Mouse (Mus musculus) limb, embryonic 13.5 days (tissue): Measurements from ENCODE around the gene Exoc4. TPM values are rescaled to one million over a fixed set of nuclear protein-coding genes. Genes with fewer than 3 reads are reported as not detected.

Source experiments
- ATAC-seq: fragments of 200-750 bp; cut with Nextera tagmentation; 2 replicates; pipeline ENCODE4 v1.8.0; 2017; ENCODE audit warnings: low read depth, moderate number of reproducible peaks, moderate TSS enrichment; ENCODE audit not compliant: low FRiP score
- H3K27ac ChIP-seq: fragments of 300-500 bp; sonication (generic); 2 replicates; pipeline ENCODE4 v1.5.1; 2015; ENCODE audit warnings: inconsistent platforms, mild to moderate bottlenecking, moderate library complexity
- H3K27me3 ChIP-seq: fragments of 300-500 bp; sonication (generic); 2 replicates; pipeline ENCODE4 v1.6.1; 2015; ENCODE audit warnings: mild to moderate bottlenecking, inconsistent platforms
- H3K36me3 ChIP-seq: fragments of 300-500 bp; sonication (generic); 2 replicates; pipeline ENCODE4 v1.6.1; 2015; ENCODE audit warnings: inconsistent platforms, mild to moderate bottlenecking, moderate library complexity
- H3K4me1 ChIP-seq: fragments of 300-500 bp; sonication (generic); 2 replicates; pipeline ENCODE4 v1.6.1; 2015; ENCODE audit warnings: inconsistent platforms
- H3K4me2 ChIP-seq: fragments of 300-500 bp; sonication (generic); replicated peaks from 2 replicates; pipeline ENCODE4 v1.6.1; 2015; ENCODE audit warnings: inconsistent platforms, mild to moderate bottlenecking, moderate library complexity
- H3K4me3 ChIP-seq: fragments of 300-500 bp; sonication (generic); 2 replicates; pipeline ENCODE4 v1.5.1; 2015; ENCODE audit warnings: moderate library complexity, mild to moderate bottlenecking, inconsistent platforms
- H3K9ac ChIP-seq: fragments of 300-500 bp; sonication (generic); 2 replicates; pipeline ENCODE4 v1.6.1; 2015; ENCODE audit warnings: mild to moderate bottlenecking, inconsistent platforms
- H3K9me3 ChIP-seq: fragments of 300-500 bp; sonication (generic); 2 replicates; pipeline ENCODE4 v1.6.1; 2016; ENCODE audit warnings: inconsistent platforms
- WGBS: fragments of 180-500 bp; shearing (Covaris S2); methylation state at CpG from one replicate; pipeline ENCODE4 v1.1.7; 2015; 5-methylcytosine and 5-hydroxymethylcytosine counted together
- polyA plus RNA-seq: library from polyadenylated mRNA; unstranded; fragments of >200 nt; fragmentation: Nextera tagmentation; extraction: Ambion mirVana; gene quantifications from 2 replicates; pipeline ENCODE4 v1.2.1, GENCODE M21; 2015

Exoc4 gene
- polyA plus RNA-seq, 1 experiment from 2014 or later: 45.2 TPM

DNA sequence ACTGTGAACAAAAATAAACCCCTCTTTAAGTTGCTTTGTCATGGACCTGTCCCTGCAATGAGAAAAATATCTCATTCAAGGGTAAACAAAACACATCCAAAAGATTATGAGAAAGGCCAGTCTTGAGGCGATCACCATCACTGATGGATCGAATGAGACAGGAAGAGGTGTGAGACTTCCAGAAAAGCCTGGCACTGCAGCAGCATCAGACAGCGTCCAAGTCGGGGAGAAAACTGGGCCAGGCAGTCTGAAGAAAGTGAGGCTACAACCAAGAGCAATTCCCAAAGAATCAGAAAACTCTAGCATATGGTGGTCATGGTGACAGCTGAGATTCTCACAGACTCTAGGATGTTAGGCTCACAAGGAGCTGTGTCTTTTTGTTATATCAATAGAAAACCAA, 689.0 kb downstream of the Exoc4 start:
- H3K4me1 ChIP-seq: peaks cover 6% of the 10 kb centered on the region; the same call in 1 of the 2 replicates
- no peaks in the 10 kb centered on the region for H3K27me3 ChIP-seq
- H3K36me3 ChIP-seq: no peaks in the 10 kb centered on the region
- WGBS: 93% methylated on average over 4 of the region's 4 CpGs
- no peak overlapping the region for H3K4me2 ChIP-seq
- H3K4me3 ChIP-seq: no peak overlapping the region
- H3K9ac ChIP-seq: no peak overlapping the region
- no peak overlapping the region for H3K27ac ChIP-seq
- H3K9me3 ChIP-seq: no peaks in the 10 kb centered on the region
- no peak for ATAC-seq

DNA sequence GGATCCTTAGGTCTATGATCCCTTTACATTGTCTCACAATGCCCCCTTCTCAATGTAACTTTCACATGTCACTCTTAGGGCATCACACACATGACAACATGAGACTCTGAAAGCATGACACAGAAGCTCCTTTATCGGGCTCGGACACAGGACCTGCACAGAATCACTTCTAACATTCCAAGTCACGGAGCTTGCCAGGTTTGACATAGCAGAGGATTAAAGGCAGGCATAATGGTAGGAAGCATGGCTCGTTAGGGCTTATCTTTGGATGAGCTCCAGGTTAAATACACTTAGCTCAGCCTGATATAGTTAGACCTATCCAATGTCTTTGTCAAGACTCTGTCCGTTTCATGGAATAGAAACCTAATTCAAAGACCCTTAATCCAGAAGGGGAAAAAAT, 690.3 kb downstream of the Exoc4 start:
- no peak overlapping the region for H3K4me3 ChIP-seq
- no peaks in the 10 kb centered on the region for H3K9me3 ChIP-seq
- peaks cover 6% of the 10 kb centered on the region; the same call in 1 of the 2 replicates for H3K4me1 ChIP-seq
- ATAC-seq: no peak
- no peak overlapping the region for H3K9ac ChIP-seq
- no peaks in the 10 kb centered on the region for H3K36me3 ChIP-seq
- no peak overlapping the region for H3K4me2 ChIP-seq
- H3K27me3 ChIP-seq: no peaks in the 10 kb centered on the region
- WGBS: 73% methylated on average over 5 of the region's 5 CpGs
- no peak overlapping the region for H3K27ac ChIP-seq

DNA sequence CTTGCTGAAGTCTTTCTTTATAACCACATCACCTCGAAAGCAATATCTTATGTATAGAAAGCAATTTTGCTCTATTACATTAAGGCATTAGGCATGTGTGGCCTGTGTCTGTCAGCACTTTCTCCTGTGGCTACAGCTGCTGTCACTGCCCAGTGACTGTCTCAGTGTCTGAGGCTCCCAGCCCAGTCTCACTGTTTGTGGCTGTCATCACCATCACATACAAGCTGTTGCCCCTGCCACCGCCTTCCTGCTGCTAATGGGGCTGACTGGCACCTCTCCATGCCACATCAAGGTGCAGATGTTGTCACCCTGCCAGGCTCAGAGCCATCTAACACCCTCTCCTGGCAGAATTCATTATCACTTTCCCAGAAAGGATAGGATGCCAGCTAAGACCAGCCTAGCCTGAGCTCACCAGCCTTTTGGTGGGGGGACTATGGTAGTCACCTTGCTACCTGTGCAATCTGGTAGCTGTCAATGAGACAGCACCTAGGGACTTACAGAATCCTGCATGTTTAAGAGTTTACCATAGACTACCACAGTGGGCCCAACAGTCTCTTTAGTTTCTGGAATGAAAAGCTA, 698.1 kb downstream of the Exoc4 start:
- Histone ChIP-seq H3K4me3 (no peak overlapping the region), H3K9ac (no peak overlapping the region), H3K36me3 (no peaks in the 10 kb centered on the region), H3K27me3 (no peaks in the 10 kb centered on the region), H3K27ac (no peak overlapping the region), H3K9me3 (no peaks in the 10 kb centered on the region), H3K4me2 (no peak overlapping the region), H3K4me1 (no peaks in the 10 kb centered on the region)
- ATAC-seq: no peak
- WGBS: 66% methylated on average over 2 of the region's 2 CpGs

DNA sequence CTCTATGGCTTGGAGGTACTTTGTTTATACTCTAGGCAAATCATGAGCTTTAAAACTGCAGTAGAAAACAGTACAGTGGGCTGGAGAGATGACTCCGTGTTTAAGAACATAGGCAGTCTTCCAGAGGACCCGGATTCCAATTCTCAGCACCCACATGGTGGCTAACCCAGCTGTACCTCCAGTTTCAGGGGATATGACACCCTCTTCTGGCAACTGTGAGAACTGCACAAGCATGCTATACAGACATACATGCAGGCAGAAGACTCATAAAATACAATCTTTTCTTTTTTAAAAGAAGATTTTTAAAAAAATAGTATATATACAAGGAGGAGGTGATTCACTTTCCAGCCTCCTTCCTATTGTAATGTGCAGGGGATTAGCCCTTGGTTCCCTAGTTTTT, 701.2 kb downstream of the Exoc4 start:
- Histone ChIP-seq H3K4me3 (no peak overlapping the region), H3K27me3 (no peaks in the 10 kb centered on the region), H3K27ac (no peak overlapping the region), H3K9me3 (no peaks in the 10 kb centered on the region), H3K4me2 (no peak overlapping the region), H3K36me3 (no peaks in the 10 kb centered on the region), H3K4me1 (no peaks in the 10 kb centered on the region), H3K9ac (no peak overlapping the region)
- ATAC-seq: no peak
- WGBS: 95% methylated on average over 2 of the region's 2 CpGs

DNA sequence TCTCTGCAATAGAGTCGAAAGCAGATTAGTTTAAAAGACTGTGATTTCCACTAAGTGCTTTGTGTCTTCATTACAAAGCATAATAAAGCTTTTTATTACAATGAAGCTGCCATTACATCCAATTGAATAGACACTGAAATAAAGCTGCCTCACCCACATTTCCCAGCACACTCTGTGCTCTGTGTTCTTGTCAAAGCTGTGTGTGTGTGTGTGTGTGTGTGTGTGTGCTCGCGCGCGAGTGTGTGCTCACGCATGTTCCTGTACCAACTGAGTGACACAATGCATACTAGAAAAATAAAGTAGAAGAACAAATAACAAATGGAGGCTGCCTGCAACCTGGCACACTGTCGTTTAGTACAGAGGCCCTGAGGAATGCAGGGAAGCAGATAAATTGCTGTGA, 706.6 kb downstream of the Exoc4 start:
- H3K4me3 ChIP-seq: no peak overlapping the region
- H3K9me3 ChIP-seq: no peaks in the 10 kb centered on the region
- H3K4me1 ChIP-seq: no peaks in the 10 kb centered on the region
- WGBS: 84% methylated on average over 7 of the region's 7 CpGs
- H3K27me3 ChIP-seq: no peaks in the 10 kb centered on the region
- no peak overlapping the region for H3K27ac ChIP-seq
- no peak overlapping the region for H3K4me2 ChIP-seq
- H3K36me3 ChIP-seq: no peaks in the 10 kb centered on the region
- no peak for ATAC-seq
- H3K9ac ChIP-seq: no peak overlapping the region

DNA sequence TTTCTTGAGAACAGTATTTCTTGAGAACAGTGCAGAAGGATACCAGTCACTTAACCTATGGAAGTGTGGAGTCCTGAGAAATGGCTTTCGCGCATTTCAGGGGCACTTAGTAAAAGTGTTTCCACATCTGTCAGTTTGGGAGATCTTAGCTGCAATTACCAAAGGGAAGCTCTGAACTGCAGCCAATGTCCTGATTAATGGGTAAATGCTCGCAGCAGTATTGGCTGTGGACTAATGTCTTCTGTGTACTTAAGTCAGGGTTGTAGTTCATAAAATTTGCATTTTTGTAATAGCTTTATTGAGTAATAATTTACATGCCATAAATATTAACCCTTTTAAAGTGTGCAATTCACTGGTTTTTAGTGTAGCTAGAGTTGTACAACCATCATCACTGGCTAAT, 709.4 kb downstream of the Exoc4 start:
- Histone ChIP-seq H3K9me3 (no peaks in the 10 kb centered on the region), H3K27me3 (no peaks in the 10 kb centered on the region), H3K4me2 (no peak overlapping the region), H3K27ac (no peak overlapping the region), H3K36me3 (no peaks in the 10 kb centered on the region), H3K9ac (no peak overlapping the region), H3K4me1 (no peaks in the 10 kb centered on the region), H3K4me3 (no peak overlapping the region)
- no peak for ATAC-seq
- WGBS: 54% methylated on average over 3 of the region's 3 CpGs

DNA sequence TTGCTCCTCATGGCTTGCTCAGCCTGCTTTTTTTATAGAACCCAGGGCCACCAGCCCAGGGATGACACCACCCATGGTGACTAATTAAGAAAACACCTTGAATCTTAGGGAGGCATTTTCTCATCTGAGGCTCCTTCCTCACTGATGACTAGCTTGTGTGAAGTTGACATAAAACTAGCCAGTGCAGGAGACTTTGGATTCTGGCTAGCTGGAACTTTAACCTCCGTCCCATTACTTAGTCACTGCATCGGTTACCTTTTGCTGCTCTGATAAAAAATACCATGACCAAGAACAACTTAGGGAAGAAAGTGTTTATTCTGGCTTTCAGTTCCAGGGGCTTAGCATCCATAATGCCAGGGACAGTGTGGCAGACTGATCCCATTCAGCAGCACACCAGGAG, 711.9 kb downstream of the Exoc4 start:
- Histone ChIP-seq H3K4me2 (no peak overlapping the region), H3K27ac (no peak overlapping the region), H3K27me3 (no peaks in the 10 kb centered on the region), H3K36me3 (no peaks in the 10 kb centered on the region), H3K4me1 (peaks cover 5% of the 10 kb centered on the region), H3K4me3 (no peak overlapping the region), H3K9me3 (no peaks in the 10 kb centered on the region), H3K9ac (no peak overlapping the region)
- no peak for ATAC-seq
- WGBS: 93% methylated on average over 2 of the region's 2 CpGs

DNA sequence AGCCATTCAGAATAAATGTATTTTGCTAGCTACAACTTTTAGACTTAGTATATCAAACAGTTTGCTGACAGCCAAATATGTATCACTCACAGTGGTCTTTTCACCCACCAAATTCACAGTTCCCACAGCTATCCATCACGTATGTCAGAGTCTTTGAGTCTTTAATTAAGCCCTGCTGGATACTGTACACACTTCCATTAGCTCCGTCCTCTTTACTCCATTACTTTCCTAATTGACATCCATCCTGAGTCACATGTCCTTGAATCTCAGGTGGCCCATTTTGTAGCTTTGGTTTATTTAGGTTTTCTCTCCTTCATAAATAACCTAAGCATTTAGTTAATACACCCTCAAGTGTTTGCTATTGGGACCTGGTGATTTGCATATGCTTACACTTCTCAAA, 714.2 kb downstream of the Exoc4 start:
- Histone ChIP-seq H3K9me3 (no peaks in the 10 kb centered on the region), H3K36me3 (no peaks in the 10 kb centered on the region), H3K4me1 (peaks cover 10% of the 10 kb centered on the region), H3K4me3 (no peak overlapping the region), H3K9ac (no peak overlapping the region), H3K27me3 (no peaks in the 10 kb centered on the region), H3K4me2 (no peak overlapping the region), H3K27ac (no peak overlapping the region)
- no peak for ATAC-seq
- 46% methylated on average over 2 of the region's 2 CpGs for WGBS

DNA sequence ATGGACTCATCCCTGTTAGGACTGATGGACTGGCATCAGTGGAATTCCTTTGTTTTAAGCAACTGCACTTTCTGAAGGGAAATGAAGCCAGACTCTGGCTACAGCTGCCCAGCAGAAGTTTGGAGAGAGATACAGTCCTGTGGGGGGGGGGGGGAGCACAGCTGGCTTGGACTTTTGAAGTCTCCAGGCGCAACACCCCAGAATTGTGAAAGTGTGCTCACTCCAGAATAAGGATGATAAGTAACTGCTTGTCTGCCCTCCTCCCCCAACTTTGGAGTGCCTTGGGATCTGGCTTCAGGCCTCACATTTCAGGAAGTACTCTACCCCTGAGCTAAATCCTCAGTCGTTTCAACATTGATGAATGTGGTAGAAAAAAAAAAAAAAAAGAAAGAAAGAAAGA, 716.7 kb downstream of the Exoc4 start:
- H3K27ac ChIP-seq: no peak overlapping the region
- 18% methylated on average over 2 of the region's 2 CpGs for WGBS
- ATAC-seq: no peak
- no peaks in the 10 kb centered on the region for H3K27me3 ChIP-seq
- no peaks in the 10 kb centered on the region for H3K9me3 ChIP-seq
- peaks cover 20% of the 10 kb centered on the region for H3K4me1 ChIP-seq
- H3K4me3 ChIP-seq: no peak overlapping the region
- H3K36me3 ChIP-seq: no peaks in the 10 kb centered on the region
- no peak overlapping the region for H3K9ac ChIP-seq
- H3K4me2 ChIP-seq: no peak overlapping the region

DNA sequence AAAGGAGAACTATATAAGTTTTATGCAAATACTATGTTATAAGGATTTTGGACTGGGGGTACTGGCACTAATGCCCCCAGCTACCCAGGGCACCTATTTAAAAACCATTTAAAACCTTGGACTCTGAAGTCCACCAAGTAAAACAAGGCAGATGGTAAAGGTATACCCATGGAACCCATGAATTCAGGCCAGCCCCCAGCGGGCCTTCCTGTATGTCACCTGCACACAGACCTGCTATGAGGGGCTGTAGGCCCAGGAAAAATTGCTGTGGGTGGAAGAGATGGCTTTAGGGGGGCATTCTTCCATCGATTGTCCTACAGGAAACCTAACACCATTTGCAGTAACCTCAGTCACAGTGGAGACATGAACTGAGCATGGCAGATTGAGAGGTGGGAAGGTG, 719.9 kb downstream of the Exoc4 start:
- no peak for ATAC-seq
- H3K9me3 ChIP-seq: no peaks in the 10 kb centered on the region
- no peak overlapping the region for H3K9ac ChIP-seq
- WGBS: 68% methylated on average over 2 of the region's 2 CpGs
- H3K4me3 ChIP-seq: no peak overlapping the region
- H3K4me2 ChIP-seq: no peak overlapping the region
- H3K27me3 ChIP-seq: no peaks in the 10 kb centered on the region
- peaks cover 20% of the 10 kb centered on the region for H3K4me1 ChIP-seq
- H3K27ac ChIP-seq: no peak overlapping the region
- no peaks in the 10 kb centered on the region for H3K36me3 ChIP-seq

DNA sequence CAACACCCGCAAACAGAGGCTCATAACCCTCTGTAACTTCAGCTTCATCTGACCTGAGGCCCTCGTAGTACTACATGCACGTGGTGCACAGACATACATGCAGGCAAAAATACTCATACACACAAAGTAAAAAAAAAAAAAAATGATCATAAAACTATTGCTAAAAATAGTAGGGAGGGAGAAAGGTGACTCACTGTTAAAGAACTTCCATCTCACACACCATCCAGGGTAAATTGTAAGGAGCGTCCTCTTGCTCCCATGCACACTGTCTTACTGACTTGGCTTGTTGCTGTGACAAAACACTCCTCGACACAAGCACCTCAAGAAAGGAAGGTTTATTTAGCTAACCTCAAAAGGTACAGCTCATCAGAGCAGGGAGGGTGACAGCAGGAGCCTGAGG, 723.9 kb downstream of the Exoc4 start:
- Histone ChIP-seq H3K36me3 (no peaks in the 10 kb centered on the region), H3K27me3 (0 out of 2 replicates have a peak, but pooled peaks cover 3% of the 10 kb centered on the region), H3K4me2 (no peak overlapping the region), H3K9ac (no peak overlapping the region), H3K4me1 (peaks cover 21% of the 10 kb centered on the region), H3K27ac (no peak overlapping the region), H3K4me3 (no peak overlapping the region), H3K9me3 (no peaks in the 10 kb centered on the region)
- ATAC-seq: no peak
- WGBS: 80% methylated on average over 5 of the region's 5 CpGs

DNA sequence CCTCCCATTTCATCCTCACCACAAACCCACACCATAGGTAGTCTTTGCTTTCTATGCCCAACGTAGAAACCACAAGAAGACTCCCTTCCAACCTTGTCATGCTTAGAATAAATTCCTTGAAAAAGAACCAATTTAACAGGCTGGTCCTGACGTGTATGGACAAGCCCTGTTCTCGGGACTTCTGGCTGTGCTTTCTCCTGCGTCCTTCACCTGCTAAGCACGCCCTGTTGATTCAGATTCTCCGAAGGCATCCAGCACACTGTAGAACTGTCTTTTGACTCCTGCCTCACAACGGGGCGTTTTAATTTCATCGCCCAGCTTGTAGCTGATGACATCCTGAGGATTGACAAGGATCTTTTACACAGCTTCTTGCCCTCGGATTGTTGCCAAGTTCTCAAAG, 727.7 kb downstream of the Exoc4 start:
- H3K4me2 ChIP-seq: no peak overlapping the region
- peaks cover 18% of the 10 kb centered on the region for H3K4me1 ChIP-seq
- no peaks in the 10 kb centered on the region for H3K9me3 ChIP-seq
- no peak overlapping the region for H3K27ac ChIP-seq
- no peaks in the 10 kb centered on the region for H3K36me3 ChIP-seq
- H3K27me3 ChIP-seq: 0 out of 2 replicates have a peak, but pooled peaks cover 3% of the 10 kb centered on the region
- WGBS: 73% methylated on average over 10 of the region's 10 CpGs
- no peak overlapping the region for H3K4me3 ChIP-seq
- H3K9ac ChIP-seq: no peak overlapping the region
- ATAC-seq: no peak

DNA sequence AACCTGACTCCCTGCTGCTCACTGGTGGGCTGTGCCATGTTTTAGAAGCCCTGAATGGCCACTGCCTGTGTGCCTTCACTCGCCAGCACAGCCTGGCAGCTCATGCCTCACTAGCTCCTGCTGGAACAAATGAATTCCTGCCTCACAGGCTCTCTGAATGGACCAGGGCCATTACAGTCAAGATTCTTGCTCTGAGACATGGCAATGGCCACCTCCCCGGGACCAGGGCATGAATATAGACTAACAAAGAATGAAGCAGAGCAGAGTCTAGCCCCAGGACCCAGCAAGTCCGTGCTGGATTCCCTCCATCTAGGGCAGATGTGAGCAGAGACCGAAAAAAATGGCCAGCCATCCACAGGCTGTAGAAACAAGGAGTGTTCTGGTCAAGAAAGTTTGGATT, 728.6 kb downstream of the Exoc4 start:
- 13% methylated on average over 4 of the region's 4 CpGs for WGBS
- 0 out of 2 replicates have a peak, but pooled peaks cover 3% of the 10 kb centered on the region for H3K27me3 ChIP-seq
- no peak overlapping the region for H3K4me3 ChIP-seq
- 0 out of 2 replicates have a peak overlapping the region, but pooled peaks have one; percentile 4 for H3K9ac ChIP-seq
- H3K4me1 ChIP-seq: peaks cover 18% of the 10 kb centered on the region
- peak overlapping the region; percentile 53; the same call in 1 of the 2 replicates for H3K27ac ChIP-seq
- H3K36me3 ChIP-seq: no peaks in the 10 kb centered on the region
- no peaks in the 10 kb centered on the region for H3K9me3 ChIP-seq
- peak; percentile 58; the same call in 1 of the 2 replicates for ATAC-seq
- H3K4me2 ChIP-seq: peak overlapping the region; percentile 16; the same call in 1 of the 2 replicates
